Mouse (Mus musculus) lung, postnatal 0 days (tissue): ENCODE results near the gene Thumpd2. TPM values are rescaled to one million over a fixed set of nuclear protein-coding genes. Genes with fewer than 3 reads are reported as not detected.

Source experiments
- ATAC-seq: fragments of 200-750 bp; cut with Nextera tagmentation; 2 replicates; pipeline ENCODE4 v1.8.0; 2017; ENCODE audit warnings: moderate library complexity
- DNase-seq: peaks from one replicate; pipeline ENCODE4 v3.0.0-alpha.2; 2016; ENCODE audit warnings: low spot score
- H3K27ac ChIP-seq: fragments of 300-500 bp; sonication (generic); 2 replicates; pipeline ENCODE4 v1.5.1; 2014; ENCODE audit warnings: antibody characterized with exemption, mild to moderate bottlenecking, low read length, mixed read lengths
- H3K27me3 ChIP-seq: fragments of 300-500 bp; sonication (generic); replicated peaks from 2 replicates; pipeline ENCODE4 v1.6.1; 2014; ENCODE audit warnings: low read length, mixed read lengths; ENCODE audit not compliant: insufficient read depth
- H3K36me3 ChIP-seq: fragments of 300-500 bp; sonication (generic); 2 replicates; pipeline ENCODE4 v1.6.1; 2014; ENCODE audit warnings: low read length, mixed read lengths; ENCODE audit not compliant: insufficient read depth
- H3K4me1 ChIP-seq: fragments of 300-500 bp; sonication (generic); 2 replicates; pipeline ENCODE4 v1.6.1; 2014; ENCODE audit warnings: antibody characterized with exemption, low read depth, low read length, mixed read lengths; ENCODE audit not compliant: insufficient read depth
- H3K4me2 ChIP-seq: fragments of 300-500 bp; sonication (generic); replicated peaks from 2 replicates; pipeline ENCODE4 v1.6.1; 2014; ENCODE audit warnings: low read depth, mild to moderate bottlenecking, low read length, moderate library complexity, mixed read lengths
- H3K4me3 ChIP-seq: fragments of 300-500 bp; sonication (generic); 2 replicates; pipeline ENCODE4 v1.5.1; 2014; ENCODE audit warnings: low read depth, low read length
- H3K9ac ChIP-seq: fragments of 300-500 bp; sonication (generic); replicated peaks from 2 replicates; pipeline ENCODE4 v1.6.1; 2014; ENCODE audit warnings: low read depth, mild to moderate bottlenecking
- H3K9me3 ChIP-seq: fragments of 300-500 bp; sonication (generic); 2 replicates; pipeline ENCODE4 v1.6.1; 2016; ENCODE audit warnings: low read length, mixed read lengths
- CTCF ChIP-seq: IDR thresholded peaks from 2 replicates; pipeline ENCODE4 v1.5.1; 2016; ENCODE audit warnings: antibody characterized with exemption, mild to moderate bottlenecking
- EP300 ChIP-seq: IDR thresholded peaks from 2 replicates; pipeline ENCODE4 v1.6.1; 2016; ENCODE audit warnings: antibody characterized with exemption, mild to moderate bottlenecking, control low read depth
- WGBS: fragments of 180-500 bp; shearing (Covaris S2); extraction: QIAGEN DNeasy Blood & Tissue Kit; methylation state at CpG from one replicate; pipeline ENCODE4 v1.1.7; 2014; 5-methylcytosine and 5-hydroxymethylcytosine counted together
- polyA plus RNA-seq: library from polyadenylated mRNA; unstranded; fragments of >200 nt; fragmentation: Nextera tagmentation; extraction: Ambion mirVana; gene quantifications from 2 replicates; pipeline ENCODE4 v1.2.1, GENCODE M21; 2015

Gene Thumpd2
- polyA plus RNA-seq, 1 experiment from 2014 or later: 10.0 TPM

- 53% methylated on average over 1 of the region's 1 CpGs for WGBS
Observed at GRCm38 (mm10) chr17:81017132-81017531, 47.8 kb downstream of the Thumpd2 start.

DNA sequence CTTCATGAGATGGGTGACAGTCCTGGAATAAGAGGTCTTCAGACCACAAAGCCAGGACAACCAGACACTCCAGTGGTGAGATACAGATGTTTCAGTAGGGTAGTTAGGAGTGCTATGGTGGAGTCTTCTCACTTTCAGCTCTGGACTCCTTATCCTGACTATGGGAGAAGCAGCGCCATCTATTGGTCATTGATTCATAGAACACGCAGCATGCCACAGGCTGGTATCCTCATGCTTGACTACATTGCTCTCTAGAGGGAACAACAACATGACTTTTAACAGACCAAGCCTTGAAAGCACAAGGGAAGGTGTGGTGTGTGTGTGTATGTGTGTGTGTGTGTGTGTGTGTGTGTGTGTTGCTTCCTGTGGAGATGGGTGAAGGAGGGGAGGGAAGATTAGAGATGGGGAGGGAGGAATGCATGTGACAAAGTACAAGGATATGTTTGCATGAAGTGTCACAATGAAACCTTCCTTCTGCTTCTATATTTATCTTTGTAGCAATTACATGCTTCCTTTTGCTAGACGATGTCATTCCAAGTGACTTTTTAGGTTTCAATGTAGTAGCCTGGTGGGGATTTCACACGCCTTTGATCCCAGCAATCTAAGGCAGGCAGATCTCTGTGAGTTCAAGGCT lies 49.0 kb downstream of the Thumpd2 start:
- Histone ChIP-seq H3K27ac (0 out of 2 replicates have a peak overlapping the region, but pooled peaks have one; percentile 3), H3K27me3 (no peaks in the 10 kb centered on the region), H3K9ac (no peak overlapping the region), H3K9me3 (no peaks in the 10 kb centered on the region), H3K4me3 (no peak overlapping the region), H3K36me3 (no peaks in the 10 kb centered on the region), H3K4me1 (no peaks in the 10 kb centered on the region), H3K4me2 (no peak overlapping the region)
- DNase-seq (peak; percentile 92), ATAC-seq (peak; percentile 85)
- 42% methylated on average over 4 of the region's 4 CpGs for WGBS
- TF ChIP-seq CTCF (peak; percentile 93), EP300 (peak; percentile 21; the same call in 1 of the 2 replicates)

More at GRCm38 (mm10) chr17:81017132-81017531, 47.8 kb downstream of the Thumpd2 start:
- Histone ChIP-seq H3K9me3 (no peaks in the 10 kb centered on the region), H3K27me3 (no peaks in the 10 kb centered on the region), H3K4me2 (no peak overlapping the region), H3K9ac (no peak overlapping the region), H3K4me1 (no peaks in the 10 kb centered on the region), H3K27ac (no peak overlapping the region), H3K4me3 (no peak overlapping the region), H3K36me3 (no peaks in the 10 kb centered on the region)
- TF ChIP-seq CTCF (peak; percentile 63), EP300 (no peak)
- DNase-seq (peak; percentile 43), ATAC-seq (no peak)

DNA sequence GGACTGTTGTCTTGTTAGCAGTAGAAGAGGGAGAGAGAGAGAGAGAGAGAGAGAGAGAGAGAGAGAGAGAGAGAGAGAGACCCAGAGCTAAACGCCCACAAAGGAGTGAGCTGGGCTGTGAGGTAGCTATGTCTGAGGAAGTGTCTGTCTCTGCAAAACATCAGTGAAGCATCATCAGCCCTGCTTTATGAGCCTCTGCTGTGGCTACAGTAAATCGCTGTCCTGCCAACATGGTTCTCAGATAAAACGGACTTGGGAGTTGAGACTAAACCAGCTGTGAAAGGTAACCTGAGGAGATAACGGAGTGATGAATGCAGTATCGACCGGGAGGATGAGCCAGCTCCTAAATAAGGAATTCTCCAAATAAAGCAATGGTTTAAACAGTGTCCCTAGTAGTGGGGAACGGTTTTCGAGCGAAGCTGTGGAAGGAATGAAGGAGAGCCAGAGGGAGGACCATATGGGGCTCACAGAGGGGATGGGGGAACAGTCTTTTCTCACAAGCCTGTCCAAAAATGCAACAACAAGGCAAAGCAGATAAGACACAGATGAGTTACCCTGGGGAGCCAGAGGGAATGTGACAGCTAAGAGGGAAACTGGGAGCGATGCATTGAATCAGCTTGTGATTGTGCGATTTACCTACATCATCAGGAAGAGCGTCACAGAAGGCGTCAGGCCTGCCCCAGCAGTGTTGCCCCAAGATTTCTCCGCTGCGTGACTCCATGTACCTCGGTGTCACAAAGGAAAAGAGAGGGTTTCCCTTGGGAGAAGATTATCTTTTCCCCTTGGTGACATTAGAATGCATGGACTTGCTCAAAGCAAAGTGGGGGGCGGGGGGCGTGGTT lies 53.8 kb downstream of the Thumpd2 start:
- no peak for TF ChIP-seq CTCF
- TF ChIP-seq EP300: no peak
- no peak for DNase-seq
- Histone ChIP-seq H3K9me3 (no peaks in the 10 kb centered on the region), H3K4me3 (no peak overlapping the region), H3K27me3 (no peaks in the 10 kb centered on the region), H3K36me3 (no peaks in the 10 kb centered on the region), H3K4me1 (no peaks in the 10 kb centered on the region), H3K27ac (no peak overlapping the region), H3K9ac (no peak overlapping the region), H3K4me2 (no peak overlapping the region)
- no peak for ATAC-seq
- WGBS: 66% methylated on average over 18 of the region's 18 CpGs

DNA sequence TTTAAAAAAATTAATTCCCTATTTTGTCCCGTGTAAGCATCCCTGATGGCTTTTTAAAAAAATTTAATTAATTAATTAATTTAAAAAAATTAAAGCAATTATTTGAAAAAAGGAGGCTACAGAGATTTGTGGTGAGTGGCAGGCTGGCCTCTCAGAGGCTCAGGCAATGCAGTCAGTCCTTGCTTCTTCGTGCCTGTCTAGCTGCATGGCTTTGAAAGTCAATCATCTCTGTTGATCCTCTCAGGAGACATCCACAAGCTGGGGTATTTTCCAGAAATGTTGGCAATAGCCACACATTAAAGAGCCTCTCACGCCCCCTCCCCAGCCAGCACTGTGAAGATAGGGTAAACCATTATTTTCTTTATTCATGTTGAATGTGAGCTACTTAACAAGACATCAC lies 54.7 kb downstream of the Thumpd2 start:
- Histone ChIP-seq H3K4me3 (no peak overlapping the region), H3K27me3 (no peaks in the 10 kb centered on the region), H3K4me2 (no peak overlapping the region), H3K36me3 (no peaks in the 10 kb centered on the region), H3K4me1 (no peaks in the 10 kb centered on the region), H3K27ac (no peak overlapping the region), H3K9me3 (no peaks in the 10 kb centered on the region), H3K9ac (no peak overlapping the region)
- ATAC-seq: no peak
- 81% methylated on average over 3 of the region's 3 CpGs for WGBS
- no peak for DNase-seq
- TF ChIP-seq CTCF (no peak), EP300 (no peak)

- Histone ChIP-seq H3K27ac (no peak overlapping the region), H3K9ac (no peak overlapping the region), H3K4me1 (peaks cover 3% of the 10 kb centered on the region; the same call in 1 of the 2 replicates), H3K36me3 (no peaks in the 10 kb centered on the region), H3K4me3 (no peak overlapping the region), H3K27me3 (no peaks in the 10 kb centered on the region), H3K4me2 (no peak overlapping the region), H3K9me3 (no peaks in the 10 kb centered on the region)
- 76% methylated on average over 10 of the region's 10 CpGs for WGBS
- TF ChIP-seq CTCF (no peak), EP300 (no peak)
- ATAC-seq (no peak), DNase-seq (no peak)
Observed at GRCm38 (mm10) chr17:81009112-81009511, 55.8 kb downstream of the Thumpd2 start.

DNA sequence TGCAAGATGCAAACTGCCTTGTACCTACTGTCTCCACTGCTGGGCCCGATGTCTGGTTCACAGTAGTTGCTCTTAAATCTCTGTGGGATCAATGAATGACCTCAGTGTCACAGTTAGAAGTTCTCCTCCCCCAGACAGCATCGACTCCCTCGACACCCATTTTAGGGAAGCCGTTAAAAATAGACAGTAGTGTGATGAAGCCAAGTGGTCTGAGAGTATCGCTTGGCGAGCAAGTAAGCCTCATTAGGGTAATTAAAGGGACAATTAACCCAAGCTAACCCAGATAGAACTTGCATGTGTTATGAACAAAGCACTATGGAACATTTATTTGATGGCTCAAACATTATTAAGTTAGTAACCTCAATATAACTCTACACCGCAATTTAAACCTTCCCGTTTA lies 59.6 kb downstream of the Thumpd2 start:
- ATAC-seq: no peak
- peaks cover 3% of the 10 kb centered on the region; the same call in 1 of the 2 replicates for H3K4me1 ChIP-seq
- WGBS: 77% methylated on average over 8 of the region's 8 CpGs
- no peak overlapping the region for H3K27ac ChIP-seq
- no peak for DNase-seq
- H3K27me3 ChIP-seq: no peaks in the 10 kb centered on the region
- no peak overlapping the region for H3K9ac ChIP-seq
- TF ChIP-seq CTCF: no peak
- TF ChIP-seq EP300: no peak
- H3K9me3 ChIP-seq: no peaks in the 10 kb centered on the region
- H3K36me3 ChIP-seq: no peaks in the 10 kb centered on the region
- H3K4me3 ChIP-seq: no peak overlapping the region
- H3K4me2 ChIP-seq: no peak overlapping the region
